Mouse (Mus musculus): ENCODE measurements around the gene Syt8. TPM values are rescaled to one million over a fixed set of nuclear protein-coding genes. Genes with fewer than 3 reads are reported as not detected.
"Not testable (repeated sequence)": the region's sequence is repeated elsewhere in the genome, so short reads cannot be mapped to it uniquely, and the experiment has no call there.

Syt8 gene
- total RNA-seq, 2 experiments from 2014 or later = not detected

GRCm38 (mm10) chr7:142395472-142395871 is 39.2 kb upstream of the Syt8 start:
- TF ChIP-seq CTCF (conservative IDR thresholded peaks at IDR 0.05) = no peak
- no peak overlapping the region for H3K4me3 ChIP-seq
- H3K27ac ChIP-seq = no peak overlapping the region
- DNase-seq (ENCODE audit: low spot score in 2 of 2) = no peak

- Histone ChIP-seq H3K4me3 (no peak overlapping the region), H3K27ac (no peak overlapping the region; the same call in 1 of the 2 replicates)
- no peak for TF ChIP-seq CTCF (conservative IDR thresholded peaks at IDR 0.05)
- DNase-seq (ENCODE audit: low spot score in 2 of 2) = no peak
Measured at GRCm38 (mm10) chr7:142396611-142397010, 38.0 kb upstream of the Syt8 start.

DNA sequence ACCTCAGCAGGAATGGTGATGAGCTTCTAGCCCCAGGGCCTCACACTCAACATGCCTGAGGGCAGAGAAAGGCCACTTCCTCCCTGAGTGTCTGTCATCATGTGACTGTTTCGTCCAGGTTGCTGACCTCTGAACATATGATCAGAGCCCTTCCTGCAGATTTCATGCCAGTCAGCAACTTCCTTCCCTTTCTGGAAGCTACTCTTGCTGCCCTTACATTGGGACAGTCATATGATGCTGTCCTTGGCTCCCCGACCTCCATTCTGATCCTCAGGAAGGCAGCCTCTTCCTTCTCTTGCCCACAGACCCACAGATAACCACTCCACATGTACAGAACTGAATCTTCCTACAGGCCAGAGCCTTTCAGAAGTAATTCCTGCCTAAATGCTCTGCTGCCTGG is 36.6 kb upstream of the Syt8 start:
- no peak for DNase-seq (ENCODE audit: low spot score in 2 of 2)
- TF ChIP-seq CTCF (conservative IDR thresholded peaks at IDR 0.05) = no peak
- Histone ChIP-seq H3K4me3 (no peak overlapping the region), H3K27ac (peak overlapping the region; percentile 46; the same call in 1 of the 2 replicates)

GRCm38 (mm10) chr7:142399250-142399649 is 35.4 kb upstream of the Syt8 start:
- Histone ChIP-seq H3K4me3 (no peak overlapping the region), H3K27ac (peak overlapping the region; percentile 59)
- no peak for TF ChIP-seq CTCF (conservative IDR thresholded peaks at IDR 0.05)
- no peak for DNase-seq (ENCODE audit: low spot score in 2 of 2)

GRCm38 (mm10) chr7:142400112-142400749 is 34.4 kb upstream of the Syt8 start:
- Histone ChIP-seq H3K4me3 (no peak overlapping the region), H3K27ac (peak overlapping the region; percentile 59; the same call in 1 of the 2 replicates)
- no peak for DNase-seq (ENCODE audit: low spot score in 2 of 2)
- no peak for TF ChIP-seq CTCF (conservative IDR thresholded peaks at IDR 0.05)

DNA sequence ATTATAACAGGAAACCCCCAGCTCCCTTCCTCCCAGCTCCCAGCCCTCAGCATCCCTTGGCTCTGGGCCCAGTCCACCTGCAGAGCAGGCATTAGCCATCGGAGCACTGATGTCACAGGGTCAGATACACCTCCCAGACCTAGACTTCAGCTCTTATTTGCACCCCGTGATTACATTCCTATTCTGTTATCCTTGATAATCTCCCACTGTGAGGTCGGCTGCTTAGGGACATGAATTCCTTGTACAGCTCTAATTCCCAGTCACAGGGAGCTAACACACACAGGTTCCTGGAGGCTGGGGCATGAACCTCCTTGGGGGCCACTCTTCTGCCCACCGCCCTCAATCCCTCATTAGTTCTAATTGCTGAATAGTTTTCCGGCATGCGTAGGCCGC is 33.9 kb upstream of the Syt8 start:
- Histone ChIP-seq H3K4me3 (no peak overlapping the region), H3K27ac (peak overlapping the region; percentile 40; the same call in 1 of the 2 replicates)
- DNase-seq (ENCODE audit: low spot score in 2 of 2) = no peak
- no peak for TF ChIP-seq CTCF (conservative IDR thresholded peaks at IDR 0.05)

- H3K27ac ChIP-seq = peak overlapping the region; percentile 36; the same call in 1 of the 2 replicates
- H3K4me3 ChIP-seq = no peak overlapping the region
- no peak for DNase-seq (ENCODE audit: low spot score in 2 of 2)
- no peak for TF ChIP-seq CTCF (conservative IDR thresholded peaks at IDR 0.05)
Measured at GRCm38 (mm10) chr7:142403591-142403990, 31.1 kb upstream of the Syt8 start.

DNA sequence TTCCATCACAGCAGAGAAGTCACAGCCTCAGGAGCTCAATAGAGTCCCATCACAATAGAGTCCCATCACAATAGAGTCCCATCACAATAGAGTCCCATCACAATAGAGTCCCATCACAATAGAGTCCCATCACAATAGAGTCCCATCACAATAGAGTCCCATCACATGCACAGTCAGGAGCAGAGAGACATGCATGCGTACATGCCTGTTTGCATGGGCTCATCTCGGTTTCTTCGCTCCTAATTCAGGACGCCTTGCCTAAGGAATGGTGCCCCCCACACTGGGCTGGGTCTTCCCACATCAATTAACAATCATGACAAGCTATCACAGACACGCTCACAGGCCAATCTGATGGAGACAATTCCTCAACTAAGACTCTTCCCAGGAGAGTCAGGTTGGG is 29.5 kb upstream of the Syt8 start:
- DNase-seq (ENCODE audit: low spot score in 2 of 2); H3K27ac ChIP-seq; H3K4me3 ChIP-seq: not testable (repeated sequence)

GRCm38 (mm10) chr7:142407935-142408334 is 26.7 kb upstream of the Syt8 start:
- TF ChIP-seq CTCF (conservative IDR thresholded peaks at IDR 0.05) = peak; percentile 16; the same call in 1 of the 2 replicates

GRCm38 (mm10) chr7:142408686-142409085 is 26.0 kb upstream of the Syt8 start:
- Histone ChIP-seq H3K4me3 (no peak overlapping the region), H3K27ac (no peak overlapping the region)
- TF ChIP-seq CTCF (conservative IDR thresholded peaks at IDR 0.05) = no peak
- DNase-seq (ENCODE audit: low spot score in 2 of 2) = no peak

More at GRCm38 (mm10) chr7:142407935-142408334, 26.7 kb upstream of the Syt8 start:
- Histone ChIP-seq H3K4me3 (no peak overlapping the region), H3K27ac (no peak overlapping the region)
- no peak for DNase-seq (ENCODE audit: low spot score in 2 of 2)

GRCm38 (mm10) chr7:142409603-142410002 is 25.0 kb upstream of the Syt8 start:
- DNase-seq (ENCODE audit: low spot score in 2 of 2) = no peak
- Histone ChIP-seq H3K27ac (no peak overlapping the region), H3K4me3 (no peak overlapping the region)
- no peak for TF ChIP-seq CTCF (conservative IDR thresholded peaks at IDR 0.05)

DNA sequence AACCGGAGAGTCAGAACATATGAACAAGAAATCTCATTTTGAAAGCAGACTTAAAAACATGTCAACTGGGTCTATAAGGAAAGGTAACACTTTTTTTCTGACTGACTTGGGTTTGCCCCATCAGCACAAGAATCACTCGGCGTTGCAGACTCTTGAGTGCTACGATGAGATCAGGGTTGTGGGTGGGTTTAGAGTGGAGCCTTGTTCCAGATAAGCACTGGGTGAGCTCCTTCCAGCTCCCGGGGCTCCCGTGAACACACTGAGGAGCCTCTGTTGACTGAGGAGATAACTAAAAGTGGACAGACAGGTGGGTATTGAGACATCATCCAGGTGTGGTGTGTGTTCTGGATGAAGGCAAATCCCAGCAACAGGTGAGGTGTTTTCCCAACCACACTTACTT is 21.4 kb upstream of the Syt8 start:
- Histone ChIP-seq H3K4me3 (no peak overlapping the region), H3K27ac (no peak overlapping the region)
- no peak for TF ChIP-seq CTCF (conservative IDR thresholded peaks at IDR 0.05)
- no peak for DNase-seq (ENCODE audit: low spot score in 2 of 2)

GRCm38 (mm10) chr7:142415314-142415713 is 19.3 kb upstream of the Syt8 start:
- TF ChIP-seq CTCF (conservative IDR thresholded peaks at IDR 0.05) = no peak
- DNase-seq (ENCODE audit: low spot score in 2 of 2) = no peak
- Histone ChIP-seq H3K27ac (no peak overlapping the region), H3K4me3 (no peak overlapping the region)

DNA sequence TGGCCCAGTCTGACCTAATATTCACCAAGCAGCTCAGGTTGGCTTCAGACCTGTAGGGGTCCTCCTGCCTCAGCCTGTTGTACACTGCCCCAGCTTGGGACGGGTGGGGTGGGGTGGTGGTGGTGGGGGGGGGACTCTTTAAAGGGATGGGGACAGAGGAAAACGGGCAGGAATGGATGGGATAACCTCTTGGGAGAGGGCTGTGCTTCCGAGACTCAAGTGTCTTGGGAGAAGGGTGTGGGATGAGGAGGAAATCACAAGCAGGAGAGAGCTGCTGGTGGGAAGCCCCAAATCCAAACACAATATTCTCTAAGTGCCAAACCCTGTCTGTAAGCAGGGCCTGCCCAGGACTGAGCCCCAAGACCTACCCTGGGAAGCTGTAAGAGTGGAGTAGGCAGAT is 18.4 kb upstream of the Syt8 start:
- TF ChIP-seq CTCF (conservative IDR thresholded peaks at IDR 0.05) = no peak
- Histone ChIP-seq H3K4me3 (no peak overlapping the region), H3K27ac (no peak overlapping the region)
- DNase-seq (ENCODE audit: low spot score in 2 of 2) = no peak

Measured in layer of hippocampus, adult 2 months (tissue).